Mouse (Mus musculus) CH12.LX (cell line): ENCODE data around the gene Chrm1.

Source experiments
- CTCF ChIP-seq, 2 experiments: IDR thresholded peaks in 1 of 2; conservative IDR thresholded peaks in 1 of 2; 2 replicates each; pipeline ENCODE4 v1.5.1; 2011 to 2012; ENCODE audit warnings: low read depth in 2 of 2, low read length in 2 of 2, improper control_type of control experiment in 1 of 2, inconsistent platforms in 1 of 2, mild to moderate bottlenecking in 1 of 2, moderate library complexity in 1 of 2
- ZKSCAN1 ChIP-seq: IDR thresholded peaks from 2 replicates; pipeline ENCODE4 v1.6.1; 2012; ENCODE audit warnings: low read depth, inconsistent platforms, low read length, improper control_type of control experiment, borderline replicate concordance

GRCm38 (mm10) chr19:8691871-8692539 is 28.4 kb downstream of the Chrm1 start:
- TF ChIP-seq ZKSCAN1 (no peak), CTCF (conservative IDR thresholded peaks at IDR 0.05 in 1 of 2, IDR thresholded peaks at IDR 0.05 in 1 of 2; ENCODE audit: low read depth in 2 of 2, low read length in 2 of 2) (no peak)
